Mouse (Mus musculus) left cerebral cortex, postnatal 14 days (tissue): Measurements from ENCODE around the gene Lhfpl3. TPM values are rescaled to one million over a fixed set of nuclear protein-coding genes. Genes with fewer than 3 reads are reported as not detected.
"Not testable (repeated sequence)": the region's sequence is repeated elsewhere in the genome, so short reads cannot be mapped to it uniquely, and the experiment has no call there.

Experiments
- DNase-seq, 2 experiments: peaks; one replicate each; pipeline ENCODE4 v3.0.0; 2021 to 2022; ENCODE audit warnings: low spot score in 2 of 2, mixed read lengths in 1 of 2
- intact Hi-C: fragments of 180-260 bp; cut with DNase I; formaldehyde crosslinking; loops from one replicate; pipeline ENCODE4 v1.15.1; 2025
- long read RNA-seq, 2 experiments: library from polyadenylated mRNA; stranded (forward); transcript quantifications; one replicate each; pipeline ENCODE4 v2.0.0; 2021
- total RNA-seq, 2 experiments: library from RNA; stranded (reverse); gene quantifications; 2 replicates each; pipeline ENCODE4 v1.2.3; 2021

The Lhfpl3 gene
- 10 to 100 TPM; 20.3 to 24.5 TPM for total RNA-seq
- long read RNA-seq, experiment 1, partial matches to known transcripts: 5 of 5 reads
- long read RNA-seq, experiment 1, other reads (novel, unspliced or antisense): 0 of 5 reads
- long read RNA-seq, experiment 2, partial matches to known transcripts: 0 of 2 reads
- long read RNA-seq, experiment 2, other reads (novel, unspliced or antisense): 2 of 2 reads

GRCm38 (mm10) chr5:22745885-22746532 lies at the start of gene Lhfpl3:
Gene Lhfpl3, plus strand, starts transcription at chr5:22746059.
- DNase-seq: peak; percentile 19 to 54
- intact Hi-C loops: no loop called here

GRCm38 (mm10) chr5:22706271-22706670 lies 39.6 kb upstream of the Lhfpl3 start:
- intact Hi-C loops, DNase-seq: not testable (repeated sequence)

GRCm38 (mm10) chr5:22745529-22745884 lies 352 bp upstream of the Lhfpl3 start:
- no peak for DNase-seq
- intact Hi-C loops: no loop called here

- DNase-seq: peak; percentile 6 to 12
- intact Hi-C loops: no loop called here
These were observed 718 bp downstream of the Lhfpl3 start for GRCm38 (mm10) chr5:22746533-22747021.

GRCm38 (mm10) chr5:22747305-22747704 lies 1.4 kb downstream of the Lhfpl3 start:
- no peak for DNase-seq
- intact Hi-C loops: no loop called here

GRCm38 (mm10) chr5:22757261-22757660 lies 11.4 kb downstream of the Lhfpl3 start:
- intact Hi-C loops: loop anchor here (10.0 kb wide), 1 partner anchor 468 kb away; no protein-coding TSS in a partner anchor
- no peak for DNase-seq

- no peak for DNase-seq
- intact Hi-C loops: no loop called here
These were observed 24.9 kb downstream of the Lhfpl3 start for GRCm38 (mm10) chr5:22770726-22771125.

GRCm38 (mm10) chr5:22795361-22795760 lies 49.5 kb downstream of the Lhfpl3 start:
- intact Hi-C loops: no loop called here
- DNase-seq: no peak

GRCm38 (mm10) chr5:22813426-22813825 lies 67.6 kb downstream of the Lhfpl3 start:
- peak; percentile 18 to 19 for DNase-seq
- intact Hi-C loops: no loop called here

- no peak for DNase-seq
- intact Hi-C loops: no loop called here
These were observed 84.1 kb downstream of the Lhfpl3 start for GRCm38 (mm10) chr5:22829822-22830450.

- intact Hi-C loops: no loop called here
- no peak for DNase-seq
These were observed 105.7 kb downstream of the Lhfpl3 start for GRCm38 (mm10) chr5:22851572-22851971.

- no peak for DNase-seq
These were observed 107.6 kb downstream of the Lhfpl3 start for GRCm38 (mm10) chr5:22853503-22853902.

GRCm38 (mm10) chr5:22856480-22856879 lies 110.6 kb downstream of the Lhfpl3 start:
- no peak for DNase-seq
- intact Hi-C loops: no loop called here

More at GRCm38 (mm10) chr5:22853503-22853902, 107.6 kb downstream of the Lhfpl3 start:
- intact Hi-C loops: no loop called here

- peak in 1 of 2 experiments; percentile 21 for DNase-seq
- intact Hi-C loops: no loop called here
These were observed 115.5 kb downstream of the Lhfpl3 start for GRCm38 (mm10) chr5:22861399-22861798.

GRCm38 (mm10) chr5:22869031-22869430 lies 123.2 kb downstream of the Lhfpl3 start:
- DNase-seq: no peak
- intact Hi-C loops: no loop called here

GRCm38 (mm10) chr5:22872417-22872816 lies 126.6 kb downstream of the Lhfpl3 start:
- no peak for DNase-seq
- intact Hi-C loops: no loop called here

- intact Hi-C loops: no loop called here
These were observed 142.5 kb downstream of the Lhfpl3 start for GRCm38 (mm10) chr5:22888345-22888744.

GRCm38 (mm10) chr5:22889481-22889880 lies 143.6 kb downstream of the Lhfpl3 start:
- no peak for DNase-seq
- intact Hi-C loops: no loop called here

More at GRCm38 (mm10) chr5:22888345-22888744, 142.5 kb downstream of the Lhfpl3 start:
- DNase-seq: peak; percentile 27 to 34

- intact Hi-C loops: no loop called here
- no peak for DNase-seq
These were observed 151.4 kb downstream of the Lhfpl3 start for GRCm38 (mm10) chr5:22897228-22897627.

GRCm38 (mm10) chr5:22897656-22898289 lies 151.9 kb downstream of the Lhfpl3 start:
- intact Hi-C loops: no loop called here
- DNase-seq: peak in 1 of 2 experiments; percentile 28
